Mouse (Mus musculus): ENCODE measurements around the gene Clnk. TPM values are rescaled to one million over a fixed set of nuclear protein-coding genes. Genes with fewer than 3 reads are reported as not detected.

Clnk gene
- polyA plus RNA-seq, 1 experiment from 2014 or later: 0.17 TPM

- WGBS: 94% methylated on average over 6 of the region's 6 CpGs
- H3K9ac ChIP-seq (replicated peaks): no peak overlapping the region
- no peak overlapping the region for H3K4me3 ChIP-seq (replicated peaks)
- H3K27me3 ChIP-seq (replicated peaks): no peaks in the 10 kb centered on the region
- H3K36me3 ChIP-seq: no peaks in the 10 kb centered on the region
- no peak overlapping the region for H3K4me2 ChIP-seq
- no peaks in the 10 kb centered on the region for H3K4me1 ChIP-seq
- no peak overlapping the region for H3K27ac ChIP-seq (replicated peaks)
- H3K9me3 ChIP-seq (replicated peaks): no peaks in the 10 kb centered on the region
- ATAC-seq (ENCODE audit: low FRiP score): no peak
Measured at GRCm38 (mm10) chr5:38702941-38703340, 173.7 kb downstream of the Clnk start.

GRCm38 (mm10) chr5:38702091-38702490, 174.5 kb downstream of the Clnk start:
- no peak overlapping the region for H3K9ac ChIP-seq (replicated peaks)
- no peak overlapping the region for H3K27ac ChIP-seq (replicated peaks)
- no peak overlapping the region for H3K4me3 ChIP-seq (replicated peaks)
- ATAC-seq (ENCODE audit: low FRiP score): no peak
- 81% methylated on average over 2 of the region's 2 CpGs for WGBS
- no peaks in the 10 kb centered on the region for H3K36me3 ChIP-seq
- H3K9me3 ChIP-seq (replicated peaks): no peaks in the 10 kb centered on the region
- no peaks in the 10 kb centered on the region for H3K27me3 ChIP-seq (replicated peaks)
- H3K4me2 ChIP-seq: no peak overlapping the region
- no peaks in the 10 kb centered on the region for H3K4me1 ChIP-seq

- Histone ChIP-seq H3K36me3 (no peaks in the 10 kb centered on the region), H3K27ac (replicated peaks) (no peak overlapping the region), H3K4me3 (replicated peaks) (no peak overlapping the region), H3K9ac (replicated peaks) (no peak overlapping the region), H3K27me3 (replicated peaks) (no peaks in the 10 kb centered on the region), H3K9me3 (replicated peaks) (no peaks in the 10 kb centered on the region), H3K4me1 (no peaks in the 10 kb centered on the region), H3K4me2 (no peak overlapping the region)
- ATAC-seq (ENCODE audit: low FRiP score): no peak
- WGBS: 73% methylated on average over 5 of the region's 5 CpGs
Measured at GRCm38 (mm10) chr5:38698466-38698865, 178.1 kb downstream of the Clnk start.

GRCm38 (mm10) chr5:38698046-38698445, 178.6 kb downstream of the Clnk start:
- no peaks in the 10 kb centered on the region for H3K27me3 ChIP-seq (replicated peaks)
- WGBS: 19% methylated on average over 3 of the region's 3 CpGs

GRCm38 (mm10) chr5:38696616-38697375, 179.8 kb downstream of the Clnk start:
- Histone ChIP-seq H3K4me2 (no peak overlapping the region), H3K4me1 (no peaks in the 10 kb centered on the region), H3K36me3 (no peaks in the 10 kb centered on the region), H3K9me3 (replicated peaks) (no peaks in the 10 kb centered on the region), H3K27ac (replicated peaks) (no peak overlapping the region), H3K4me3 (replicated peaks) (no peak overlapping the region), H3K27me3 (replicated peaks) (no peaks in the 10 kb centered on the region), H3K9ac (replicated peaks) (no peak overlapping the region)
- WGBS: 73% methylated on average over 8 of the region's 8 CpGs
- no peak for ATAC-seq (ENCODE audit: low FRiP score)

More at GRCm38 (mm10) chr5:38698046-38698445, 178.6 kb downstream of the Clnk start:
- Histone ChIP-seq H3K36me3 (no peaks in the 10 kb centered on the region), H3K4me2 (no peak overlapping the region), H3K4me3 (replicated peaks) (no peak overlapping the region), H3K4me1 (no peaks in the 10 kb centered on the region), H3K9ac (replicated peaks) (no peak overlapping the region), H3K27ac (replicated peaks) (no peak overlapping the region), H3K9me3 (replicated peaks) (no peaks in the 10 kb centered on the region)
- no peak for ATAC-seq (ENCODE audit: low FRiP score)

- H3K9me3 ChIP-seq (replicated peaks): no peaks in the 10 kb centered on the region
- WGBS: 85% methylated on average over 6 of the region's 6 CpGs
- no peak overlapping the region for H3K4me2 ChIP-seq
- H3K36me3 ChIP-seq: no peaks in the 10 kb centered on the region
- H3K27me3 ChIP-seq (replicated peaks): no peaks in the 10 kb centered on the region
- no peak for ATAC-seq (ENCODE audit: low FRiP score)
- no peaks in the 10 kb centered on the region for H3K4me1 ChIP-seq
- H3K27ac ChIP-seq (replicated peaks): no peak overlapping the region
- H3K9ac ChIP-seq (replicated peaks): no peak overlapping the region
- H3K4me3 ChIP-seq (replicated peaks): no peak overlapping the region
Measured at GRCm38 (mm10) chr5:38692859-38693258, 183.8 kb downstream of the Clnk start.

GRCm38 (mm10) chr5:38689186-38689585, 187.4 kb downstream of the Clnk start:
- Histone ChIP-seq H3K4me2 (no peak overlapping the region), H3K9me3 (replicated peaks) (no peaks in the 10 kb centered on the region), H3K4me1 (peaks cover 4% of the 10 kb centered on the region; the same call in 1 of the 2 replicates), H3K27ac (replicated peaks) (no peak overlapping the region), H3K9ac (replicated peaks) (no peak overlapping the region), H3K36me3 (no peaks in the 10 kb centered on the region), H3K27me3 (replicated peaks) (no peaks in the 10 kb centered on the region; the same call in 1 of the 2 replicates), H3K4me3 (replicated peaks) (no peak overlapping the region)
- 89% methylated on average over 6 of the region's 6 CpGs for whole genome bisulfite sequencing
- ATAC-seq (ENCODE audit: low FRiP score): no peak

- no peak overlapping the region for H3K27ac ChIP-seq (replicated peaks)
- no peak overlapping the region for H3K4me3 ChIP-seq (replicated peaks)
- H3K9ac ChIP-seq (replicated peaks): no peak overlapping the region
- H3K4me1 ChIP-seq: peaks cover 14% of the 10 kb centered on the region
- H3K4me2 ChIP-seq: no peak overlapping the region
- H3K27me3 ChIP-seq (replicated peaks): no peaks in the 10 kb centered on the region; the same call in 1 of the 2 replicates
- H3K9me3 ChIP-seq (replicated peaks): no peaks in the 10 kb centered on the region
- ATAC-seq (ENCODE audit: low FRiP score): no peak
- H3K36me3 ChIP-seq: peaks cover 4% of the 10 kb centered on the region
- WGBS: 88% methylated on average over 1 of the region's 1 CpGs
Measured at GRCm38 (mm10) chr5:38687694-38688093, 188.9 kb downstream of the Clnk start.

- WGBS: under 1% methylated on average over 84 of the region's 89 CpGs
Measured at GRCm38 (mm10) chr5:38684164-38684911, 192.3 kb downstream of the Clnk start, which contains the start of gene Zfp518b. Gene Zfp518b (minus strand): TSS chr5:38684826.

GRCm38 (mm10) chr5:38658836-38659235, 217.8 kb downstream of the Clnk start:
- Histone ChIP-seq H3K9me3 (replicated peaks) (no peaks in the 10 kb centered on the region), H3K4me2 (no peak overlapping the region), H3K36me3 (0 out of 2 replicates have a peak, but pooled peaks cover 4% of the 10 kb centered on the region), H3K4me3 (replicated peaks) (no peak overlapping the region), H3K9ac (replicated peaks) (no peak overlapping the region), H3K4me1 (no peaks in the 10 kb centered on the region), H3K27ac (replicated peaks) (no peak overlapping the region), H3K27me3 (replicated peaks) (no peaks in the 10 kb centered on the region)
- WGBS: 92% methylated on average over 5 of the region's 5 CpGs
- ATAC-seq (ENCODE audit: low FRiP score): no peak

More at GRCm38 (mm10) chr5:38684164-38684911, 192.3 kb downstream of the Clnk start, which contains the start of gene Zfp518b:
- H3K4me1 ChIP-seq: peaks cover 21% of the 10 kb centered on the region
- peak within 1 kb of the TSS; percentile 68 for H3K4me2 ChIP-seq
- H3K27ac ChIP-seq (replicated peaks): peak within 1 kb of the TSS; percentile 87
- peak within 1 kb of the TSS; percentile 75 for H3K4me3 ChIP-seq (replicated peaks)
- no peaks in the 10 kb centered on the region; the same call in 1 of the 2 replicates for H3K27me3 ChIP-seq (replicated peaks)
- no peaks in the 10 kb centered on the region for H3K9me3 ChIP-seq (replicated peaks)
- peak within 1 kb of the TSS; percentile 85 for H3K9ac ChIP-seq (replicated peaks)
- H3K36me3 ChIP-seq: peaks cover 36% of the 10 kb centered on the region
- peak; percentile 92 for ATAC-seq (ENCODE audit: low FRiP score)
